Mouse (Mus musculus): Measurements from ENCODE around the gene Fcgr4. TPM values are rescaled to one million over a fixed set of nuclear protein-coding genes. Genes with fewer than 3 reads are reported as not detected.
A peak's percentile ranks its signal among the peaks of the same experiment; 100 is the strongest.
"Not testable (repeated sequence)": the region's sequence is repeated elsewhere in the genome, so short reads cannot be mapped to it uniquely, and the experiment has no call there.

Fcgr4 gene
- polyA plus RNA-seq, 1 experiment from 2014 or later: 1.5 TPM

DNA sequence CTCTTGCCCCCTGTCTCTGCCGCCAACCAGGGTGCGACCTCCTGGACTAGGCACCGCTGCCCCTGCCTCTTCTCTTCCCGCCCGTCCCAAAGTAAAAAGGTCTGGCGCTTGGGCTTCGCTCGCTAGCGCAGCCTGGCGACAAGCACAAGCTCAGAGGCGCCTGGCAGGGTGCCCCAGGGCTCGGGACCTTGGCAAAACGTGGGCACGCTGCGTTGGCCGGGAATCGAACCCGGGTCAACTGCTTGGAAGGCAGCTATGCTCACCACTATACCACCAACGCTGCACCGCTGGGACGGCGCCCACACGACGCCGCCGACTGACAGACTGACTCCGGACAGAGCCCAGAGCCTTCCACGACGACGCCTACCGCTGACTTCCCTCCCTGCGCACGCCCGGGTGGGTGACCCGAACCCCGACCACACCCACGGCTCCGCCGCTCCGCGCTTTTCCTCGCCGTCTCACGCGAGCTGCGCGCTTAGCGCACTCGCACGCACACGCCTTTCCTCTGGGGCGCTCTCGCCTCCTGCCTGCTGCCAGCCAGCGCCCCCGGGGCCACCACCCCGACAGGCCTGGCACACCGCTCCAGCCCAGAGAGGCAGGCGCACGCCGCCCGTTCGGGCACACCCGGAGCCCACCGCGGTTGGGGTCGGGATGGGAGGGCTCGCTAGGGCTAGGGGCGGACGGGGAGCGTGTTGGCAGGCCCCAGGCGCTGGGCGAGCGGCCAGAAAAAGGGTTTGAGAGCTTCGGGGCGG lies 45.9 kb downstream of the Fcgr4 start, which contains the start of gene Fcgr3:
Gene Fcgr3, minus strand, starts transcription at position 445 of the 752 bp plus-strand sequence.
- not testable (repeated sequence) for H3K36me3 ChIP-seq (ENCODE audit: control insufficient read depth, insufficient read depth, low read length); H3K9me3 ChIP-seq (ENCODE audit: control insufficient read depth, low read length); H3K4me1 ChIP-seq (ENCODE audit: control insufficient read depth, insufficient read depth, low read length); H3K9ac ChIP-seq (replicated peaks; ENCODE audit: low read length); H3K27ac ChIP-seq (replicated peaks; ENCODE audit: low read depth, low read length)
- whole genome bisulfite sequencing: 1% methylated on average over 41 of the region's 75 CpGs
- Histone ChIP-seq H3K4me3 (replicated peaks; ENCODE audit: low read depth, low read length) (peak within 1 kb of the TSS; percentile 34), H3K4me2 (ENCODE audit: low read length) (peak within 1 kb of the TSS; percentile 49), H3K27me3 (ENCODE audit: control insufficient read depth, insufficient read depth, low read length) (peaks cover 28% of the 10 kb centered on the region)
- peak; percentile 62 for ATAC-seq (ENCODE audit: low FRiP score, low TSS enrichment)
- peak; percentile 76 for DNase-seq

- not testable (repeated sequence) for DNase-seq; H3K9ac ChIP-seq (replicated peaks; ENCODE audit: low read length)
- under 1% methylated on average over 17 of the region's 35 CpGs for WGBS
These were observed 46.5 kb downstream of the Fcgr4 start for GRCm38 (mm10) chr1:171065243-171065587.

GRCm38 (mm10) chr1:171065768-171066167 lies 47.0 kb downstream of the Fcgr4 start:
- H3K36me3 ChIP-seq (ENCODE audit: control insufficient read depth, insufficient read depth, low read length); H3K9ac ChIP-seq (replicated peaks; ENCODE audit: low read length); H3K27ac ChIP-seq (replicated peaks; ENCODE audit: low read depth, low read length); H3K9me3 ChIP-seq (ENCODE audit: control insufficient read depth, low read length); H3K4me1 ChIP-seq (ENCODE audit: control insufficient read depth, insufficient read depth, low read length); DNase-seq: not testable (repeated sequence)
- peak overlapping the region; percentile 32; the same call in 1 of the 2 replicates for H3K4me2 ChIP-seq (ENCODE audit: low read length)
- WGBS: 4% methylated on average over 26 of the region's 45 CpGs
- H3K27me3 ChIP-seq (ENCODE audit: control insufficient read depth, insufficient read depth, low read length): peaks cover 33% of the 10 kb centered on the region
- H3K4me3 ChIP-seq (replicated peaks; ENCODE audit: low read depth, low read length): 0 out of 2 replicates have a peak overlapping the region, but pooled peaks have one; percentile 15
- peak; percentile 1; the same call in 1 of the 2 replicates for ATAC-seq (ENCODE audit: low FRiP score, low TSS enrichment)

More at GRCm38 (mm10) chr1:171065243-171065587, 46.5 kb downstream of the Fcgr4 start:
- not testable (repeated sequence) for H3K9me3 ChIP-seq (ENCODE audit: control insufficient read depth, low read length); H3K27ac ChIP-seq (replicated peaks; ENCODE audit: low read depth, low read length); H3K36me3 ChIP-seq (ENCODE audit: control insufficient read depth, insufficient read depth, low read length); H3K4me1 ChIP-seq (ENCODE audit: control insufficient read depth, insufficient read depth, low read length)
- peak overlapping the region; percentile 49 for H3K4me2 ChIP-seq (ENCODE audit: low read length)
- peaks cover 32% of the 10 kb centered on the region for H3K27me3 ChIP-seq (ENCODE audit: control insufficient read depth, insufficient read depth, low read length)
- peak; percentile 17 for ATAC-seq (ENCODE audit: low FRiP score, low TSS enrichment)
- H3K4me3 ChIP-seq (replicated peaks; ENCODE audit: low read depth, low read length): peak overlapping the region; percentile 23

DNA sequence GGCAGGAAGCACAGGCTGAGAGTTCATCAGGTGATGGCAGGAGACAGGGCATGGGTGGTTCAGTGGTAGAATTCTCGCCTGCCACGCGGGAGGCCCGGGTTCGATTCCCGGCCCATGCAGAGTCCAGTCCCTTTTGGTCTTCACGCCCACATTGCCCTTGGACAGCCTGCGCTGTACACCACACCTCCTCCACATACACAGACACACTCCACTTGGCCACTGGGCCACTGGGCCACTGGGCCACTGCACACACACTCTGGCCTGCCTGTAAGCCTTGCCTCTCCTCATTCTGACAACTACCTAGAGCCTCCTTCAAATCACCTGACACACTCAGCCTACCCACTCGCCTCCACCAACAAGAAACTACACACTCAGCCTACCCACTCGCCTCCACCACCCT lies 47.9 kb downstream of the Fcgr4 start:
- DNase-seq; H3K27ac ChIP-seq (replicated peaks; ENCODE audit: low read depth, low read length); H3K4me1 ChIP-seq (ENCODE audit: control insufficient read depth, insufficient read depth, low read length); H3K9me3 ChIP-seq (ENCODE audit: control insufficient read depth, low read length); H3K9ac ChIP-seq (replicated peaks; ENCODE audit: low read length); H3K4me2 ChIP-seq (ENCODE audit: low read length); H3K36me3 ChIP-seq (ENCODE audit: control insufficient read depth, insufficient read depth, low read length); H3K4me3 ChIP-seq (replicated peaks; ENCODE audit: low read depth, low read length): not testable (repeated sequence)
- peak; percentile 31 for ATAC-seq (ENCODE audit: low FRiP score, low TSS enrichment)
- H3K27me3 ChIP-seq (ENCODE audit: control insufficient read depth, insufficient read depth, low read length): peaks cover 36% of the 10 kb centered on the region
- WGBS: 23% methylated on average over 2 of the region's 10 CpGs

DNA sequence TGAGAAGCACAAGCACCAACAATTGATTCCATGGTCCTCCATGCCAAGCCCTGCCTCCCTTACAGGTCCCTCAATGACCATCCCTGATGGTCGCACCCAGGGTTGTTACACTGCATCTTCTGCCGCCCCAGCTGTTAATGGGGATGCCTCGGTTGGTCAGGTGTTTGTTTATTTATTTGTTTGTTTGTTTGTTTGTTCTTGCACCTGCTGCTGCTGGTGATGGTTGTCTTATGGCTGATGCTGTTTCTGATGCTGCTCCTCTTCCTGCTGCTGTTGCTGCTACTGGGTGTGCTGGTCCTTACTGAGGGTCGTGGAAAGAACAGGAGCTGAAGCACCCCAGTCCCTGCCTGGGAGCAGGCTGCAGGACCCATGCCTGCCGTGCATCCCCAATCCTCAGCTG lies 49.2 kb downstream of the Fcgr4 start:
- not testable (repeated sequence) for H3K4me1 ChIP-seq (ENCODE audit: control insufficient read depth, insufficient read depth, low read length); H3K9ac ChIP-seq (replicated peaks; ENCODE audit: low read length); ATAC-seq (ENCODE audit: low FRiP score, low TSS enrichment); H3K27ac ChIP-seq (replicated peaks; ENCODE audit: low read depth, low read length); H3K4me2 ChIP-seq (ENCODE audit: low read length); DNase-seq; H3K4me3 ChIP-seq (replicated peaks; ENCODE audit: low read depth, low read length); H3K9me3 ChIP-seq (ENCODE audit: control insufficient read depth, low read length); H3K36me3 ChIP-seq (ENCODE audit: control insufficient read depth, insufficient read depth, low read length)
- WGBS: 57% methylated on average over 5 of the region's 5 CpGs
- peaks cover 33% of the 10 kb centered on the region for H3K27me3 ChIP-seq (ENCODE audit: control insufficient read depth, insufficient read depth, low read length)

- not testable (repeated sequence) for ATAC-seq (ENCODE audit: low FRiP score, low TSS enrichment)
These were observed 50.8 kb downstream of the Fcgr4 start for GRCm38 (mm10) chr1:171069508-171069907.

GRCm38 (mm10) chr1:171070879-171071278 lies 52.2 kb downstream of the Fcgr4 start:
- peak; percentile 25 for DNase-seq

More at GRCm38 (mm10) chr1:171069508-171069907, 50.8 kb downstream of the Fcgr4 start:
- 68% methylated on average over 3 of the region's 3 CpGs for WGBS
- not testable (repeated sequence) for H3K9ac ChIP-seq (replicated peaks; ENCODE audit: low read length); H3K4me1 ChIP-seq (ENCODE audit: control insufficient read depth, insufficient read depth, low read length); H3K36me3 ChIP-seq (ENCODE audit: control insufficient read depth, insufficient read depth, low read length); H3K4me3 ChIP-seq (replicated peaks; ENCODE audit: low read depth, low read length); H3K27ac ChIP-seq (replicated peaks; ENCODE audit: low read depth, low read length); H3K9me3 ChIP-seq (ENCODE audit: control insufficient read depth, low read length); H3K4me2 ChIP-seq (ENCODE audit: low read length)
- H3K27me3 ChIP-seq (ENCODE audit: control insufficient read depth, insufficient read depth, low read length): peaks cover 29% of the 10 kb centered on the region
- DNase-seq: peak; percentile 35

DNA sequence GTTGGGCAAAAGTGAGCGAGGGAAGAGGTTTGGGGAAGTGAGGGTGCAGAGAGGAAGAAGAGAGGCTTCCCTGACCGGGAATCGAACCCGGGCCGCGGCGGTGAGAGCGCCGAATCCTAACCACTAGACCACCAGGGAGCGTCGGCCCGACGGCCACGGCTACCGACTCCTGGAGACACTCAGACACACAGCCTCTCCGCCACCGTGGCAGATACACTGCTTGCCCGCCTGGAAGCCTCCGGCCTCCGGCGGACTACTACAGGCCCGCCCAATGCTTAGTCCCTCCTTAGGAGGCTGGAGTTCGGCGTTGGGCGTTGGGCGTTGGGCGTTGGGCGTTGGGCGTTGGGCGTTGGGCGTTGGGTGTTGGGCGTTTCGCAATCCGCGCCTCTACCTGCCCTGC lies 53.0 kb downstream of the Fcgr4 start:
- not testable (repeated sequence) for H3K27ac ChIP-seq (replicated peaks; ENCODE audit: low read depth, low read length); H3K4me1 ChIP-seq (ENCODE audit: control insufficient read depth, insufficient read depth, low read length); H3K9me3 ChIP-seq (ENCODE audit: control insufficient read depth, low read length); H3K36me3 ChIP-seq (ENCODE audit: control insufficient read depth, insufficient read depth, low read length); H3K9ac ChIP-seq (replicated peaks; ENCODE audit: low read length); H3K4me2 ChIP-seq (ENCODE audit: low read length); DNase-seq; H3K4me3 ChIP-seq (replicated peaks; ENCODE audit: low read depth, low read length)
- no CpG with 5 or more reads among the region's 35 CpGs for WGBS
- peak; percentile 46; the same call in 1 of the 2 replicates for ATAC-seq (ENCODE audit: low FRiP score, low TSS enrichment)
- H3K27me3 ChIP-seq (ENCODE audit: control insufficient read depth, insufficient read depth, low read length): peaks cover 24% of the 10 kb centered on the region

More at GRCm38 (mm10) chr1:171070879-171071278, 52.2 kb downstream of the Fcgr4 start:
- H3K36me3 ChIP-seq (ENCODE audit: control insufficient read depth, insufficient read depth, low read length); H3K4me3 ChIP-seq (replicated peaks; ENCODE audit: low read depth, low read length); H3K27ac ChIP-seq (replicated peaks; ENCODE audit: low read depth, low read length); H3K9me3 ChIP-seq (ENCODE audit: control insufficient read depth, low read length); ATAC-seq (ENCODE audit: low FRiP score, low TSS enrichment); H3K4me1 ChIP-seq (ENCODE audit: control insufficient read depth, insufficient read depth, low read length); H3K9ac ChIP-seq (replicated peaks; ENCODE audit: low read length): not testable (repeated sequence)
- H3K27me3 ChIP-seq (ENCODE audit: control insufficient read depth, insufficient read depth, low read length): peaks cover 25% of the 10 kb centered on the region
- WGBS: 21% methylated on average over 11 of the region's 16 CpGs
- H3K4me2 ChIP-seq (ENCODE audit: low read length): peak overlapping the region; percentile 24

DNA sequence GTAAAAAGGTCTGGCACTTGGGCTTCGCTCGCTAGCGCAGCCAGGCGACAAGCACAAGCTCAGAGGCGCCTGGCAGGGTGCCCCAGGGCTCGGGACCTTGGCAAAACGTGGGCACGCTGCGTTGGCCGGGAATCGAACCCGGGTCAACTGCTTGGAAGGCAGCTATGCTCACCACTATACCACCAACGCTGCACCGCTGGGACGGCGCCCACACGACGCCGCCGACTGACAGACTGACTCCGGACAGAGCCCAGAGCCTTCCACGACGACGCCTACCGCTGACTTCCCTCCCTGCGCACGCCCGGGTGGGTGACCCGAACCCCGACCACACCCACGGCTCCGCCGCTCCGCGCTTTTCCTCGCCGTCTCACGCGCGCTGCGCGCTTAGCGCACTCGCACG lies 53.5 kb downstream of the Fcgr4 start:
- not testable (repeated sequence) for H3K27ac ChIP-seq (replicated peaks; ENCODE audit: low read depth, low read length); H3K36me3 ChIP-seq (ENCODE audit: control insufficient read depth, insufficient read depth, low read length); H3K9ac ChIP-seq (replicated peaks; ENCODE audit: low read length); H3K4me2 ChIP-seq (ENCODE audit: low read length); H3K4me3 ChIP-seq (replicated peaks; ENCODE audit: low read depth, low read length); H3K9me3 ChIP-seq (ENCODE audit: control insufficient read depth, low read length); DNase-seq; H3K4me1 ChIP-seq (ENCODE audit: control insufficient read depth, insufficient read depth, low read length)
- ATAC-seq (ENCODE audit: low FRiP score, low TSS enrichment): peak; percentile 18; the same call in 1 of the 2 replicates
- H3K27me3 ChIP-seq (ENCODE audit: control insufficient read depth, insufficient read depth, low read length): peaks cover 26% of the 10 kb centered on the region
- no CpG with 5 or more reads among the region's 45 CpGs for WGBS
